Mouse (Mus musculus): ENCODE data around the gene Hddc3.

Hddc3 gene

DNA sequence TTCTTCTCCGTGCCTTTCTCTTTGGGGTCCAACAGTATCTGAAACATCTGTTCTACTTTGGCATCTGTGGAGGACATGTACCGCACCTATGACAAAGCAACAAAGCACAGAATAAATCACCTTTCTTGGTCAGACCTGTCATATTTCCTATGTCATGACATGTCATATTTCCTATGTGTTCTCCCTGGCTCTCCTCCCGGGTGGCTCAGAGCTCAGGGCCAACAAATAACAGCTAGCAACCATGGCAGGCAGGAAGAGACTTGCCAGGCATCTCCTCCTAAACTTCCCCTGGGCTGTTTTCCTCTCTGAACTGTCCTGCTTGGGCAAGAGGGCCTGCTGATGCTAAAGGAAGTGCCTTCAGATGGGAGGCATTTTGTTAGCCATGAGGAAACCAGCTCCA is 6.0 kb upstream of the Hddc3 start:
- no peak for DNase-seq

DNA sequence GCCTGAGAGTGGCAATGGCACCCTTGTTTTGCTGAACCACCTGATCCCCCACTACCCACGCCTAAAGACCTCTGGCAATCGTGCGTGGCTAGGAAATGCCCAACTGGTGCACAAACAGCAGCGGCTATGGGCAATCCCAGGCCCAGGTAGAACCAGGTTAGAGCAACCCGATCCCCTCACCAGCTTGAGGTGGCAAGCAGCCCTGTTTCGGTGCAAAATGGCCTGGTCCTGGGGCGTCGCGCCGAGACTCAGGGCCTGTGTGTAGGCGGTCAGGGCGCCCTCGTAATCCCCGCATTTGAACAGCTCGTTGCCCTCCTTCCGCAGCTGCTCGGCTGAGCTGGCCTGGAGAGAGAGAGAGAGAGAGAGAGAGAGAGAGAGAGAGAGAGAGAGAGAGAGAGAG is 3.5 kb upstream of the Hddc3 start:
- DNase-seq, result peak; percentile 46 to 47

DNA sequence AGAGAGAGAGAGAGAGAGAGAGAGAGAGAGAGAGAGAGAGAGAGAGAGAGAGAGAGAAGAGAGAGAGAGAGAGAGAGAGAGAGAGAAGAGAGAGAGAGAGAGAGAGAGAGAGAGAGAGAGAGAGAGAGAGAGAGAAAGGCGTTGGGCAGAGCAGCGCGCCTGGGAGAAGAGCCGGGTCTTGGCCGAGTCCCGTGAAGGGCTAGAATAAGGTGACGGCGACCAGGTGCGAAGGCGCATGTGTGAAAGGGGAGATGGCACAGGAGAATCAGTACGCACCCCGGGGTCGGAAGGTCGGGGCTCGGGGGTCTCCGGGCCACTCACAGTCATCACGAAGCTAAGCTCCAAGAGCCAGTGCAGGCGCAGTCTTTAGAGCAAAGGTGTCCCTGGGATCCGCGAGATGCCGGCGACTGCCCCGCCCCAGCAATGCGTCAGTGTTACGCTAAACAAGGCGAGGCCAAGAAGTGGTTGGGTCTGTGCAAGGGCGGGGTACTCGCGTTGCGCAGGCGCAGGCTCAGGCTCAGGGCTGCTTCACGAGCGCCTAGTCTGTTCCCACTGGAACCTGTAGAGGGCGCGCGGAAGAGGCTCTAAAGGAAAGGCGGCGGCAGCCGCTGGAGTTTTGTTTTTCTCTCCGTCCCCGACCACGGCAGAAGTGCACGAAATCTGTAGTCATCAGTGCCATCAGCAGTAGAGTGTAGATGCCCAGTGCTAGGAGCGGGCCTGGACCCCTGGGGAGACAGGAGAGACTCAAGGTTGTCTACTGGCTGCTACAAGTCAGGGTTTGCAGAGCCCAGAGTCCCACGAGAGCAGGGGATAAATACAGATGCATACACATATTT is 2.9 kb upstream of the Hddc3 start:
- DNase-seq, result peak; percentile 98 to 99

DNA sequence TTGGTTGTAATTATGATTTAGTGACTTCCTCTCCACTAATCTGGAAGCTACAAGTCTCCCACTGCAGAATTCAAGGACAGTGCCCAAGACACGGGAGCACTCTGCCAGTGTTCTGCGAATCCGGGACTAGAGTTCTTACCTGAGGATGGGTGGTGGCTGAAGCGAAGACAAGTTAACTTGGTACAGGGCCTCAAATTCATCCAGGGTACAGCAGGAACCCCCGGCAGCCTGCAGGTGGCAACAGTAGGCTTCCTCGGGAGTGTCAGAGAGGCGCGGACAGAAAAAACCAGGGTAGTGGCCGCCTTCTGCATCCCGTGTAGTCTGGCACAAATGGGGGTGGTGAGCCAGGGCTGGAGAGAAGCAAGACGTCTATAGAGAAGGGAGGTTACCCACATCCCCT is 2.1 kb upstream of the Hddc3 start, which contains the start of gene Unc45a:
Gene Unc45a (minus strand): TSS at position 213 of the 400 bp plus-strand sequence.
- peak; percentile 84 to 87 for DNase-seq

DNA sequence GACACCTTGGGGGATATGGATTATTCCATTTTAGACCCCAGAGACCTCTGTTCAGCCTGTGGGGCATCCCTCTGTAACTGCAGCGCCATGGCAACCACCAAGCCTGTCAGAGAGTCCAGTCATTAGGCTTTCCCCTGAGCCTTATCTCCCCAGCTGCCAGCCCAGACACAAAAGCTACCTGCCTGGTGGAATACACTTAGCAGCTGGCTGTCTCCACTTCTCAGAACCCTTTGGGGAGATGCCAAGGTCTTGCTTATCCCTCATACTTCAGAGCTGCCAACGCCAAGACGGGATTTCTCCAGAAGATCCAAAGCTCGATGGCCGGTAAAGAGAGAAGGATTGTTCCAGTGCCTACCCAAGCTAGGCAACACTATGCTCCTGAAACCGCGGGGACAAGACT is 1.1 kb upstream of the Hddc3 start:
- no peak for DNase-seq

DNA sequence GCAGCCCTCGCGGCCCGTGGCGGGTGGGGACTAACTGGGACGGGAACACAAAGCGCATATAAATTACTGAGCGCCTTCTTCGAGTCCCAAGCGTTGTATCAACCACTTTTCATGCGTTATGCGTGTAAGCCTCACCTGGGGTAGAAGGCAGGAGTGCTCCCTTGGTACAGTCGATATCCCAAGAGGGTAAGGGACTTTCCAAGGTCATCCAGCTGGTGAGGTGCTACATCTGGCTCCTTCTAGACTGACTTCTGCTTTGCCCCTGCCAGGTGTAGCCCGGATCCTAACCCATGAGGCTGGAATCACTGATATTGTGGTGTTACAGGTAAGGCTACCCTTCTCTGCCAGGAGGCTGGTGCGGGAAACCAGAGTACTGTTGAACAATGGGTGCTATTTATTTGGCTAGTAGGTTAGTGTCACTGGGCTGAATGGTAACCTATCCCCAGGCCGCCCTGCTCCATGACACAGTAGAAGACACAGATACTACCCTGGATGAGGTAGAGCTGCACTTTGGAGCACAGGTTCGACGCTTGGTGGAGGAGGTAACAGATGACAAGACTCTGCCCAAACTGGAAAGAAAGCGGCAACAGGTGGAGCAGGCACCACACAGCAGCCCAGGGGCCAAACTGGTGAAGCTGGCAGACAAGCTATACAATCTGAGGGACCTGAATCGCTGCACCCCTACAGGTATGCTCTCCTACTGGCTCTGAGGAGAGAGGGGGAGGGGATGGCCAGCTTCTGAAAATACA is 540 bp downstream of the Hddc3 start:
- DNase-seq, result no peak

DNA sequence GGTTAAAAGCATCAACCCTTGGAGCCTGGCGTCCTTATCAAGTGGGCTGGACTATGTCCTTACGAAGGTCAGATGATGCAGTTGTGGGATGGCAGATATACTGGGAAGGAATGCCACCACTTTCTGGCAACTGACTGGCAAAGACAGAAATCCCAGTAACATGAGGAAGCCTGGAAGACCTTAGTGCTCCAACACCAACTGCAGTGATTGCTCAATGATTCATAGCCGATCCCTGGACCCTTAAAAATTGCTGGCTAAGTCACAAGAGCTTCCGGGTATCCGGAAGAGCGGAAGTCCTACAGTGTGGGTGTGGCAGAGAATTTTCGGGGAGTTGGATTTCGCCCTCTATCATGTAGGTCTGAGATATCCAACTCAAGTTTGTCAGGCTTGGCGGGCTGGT is 3.3 kb downstream of the Hddc3 start:
- DNase-seq, result no peak

DNA sequence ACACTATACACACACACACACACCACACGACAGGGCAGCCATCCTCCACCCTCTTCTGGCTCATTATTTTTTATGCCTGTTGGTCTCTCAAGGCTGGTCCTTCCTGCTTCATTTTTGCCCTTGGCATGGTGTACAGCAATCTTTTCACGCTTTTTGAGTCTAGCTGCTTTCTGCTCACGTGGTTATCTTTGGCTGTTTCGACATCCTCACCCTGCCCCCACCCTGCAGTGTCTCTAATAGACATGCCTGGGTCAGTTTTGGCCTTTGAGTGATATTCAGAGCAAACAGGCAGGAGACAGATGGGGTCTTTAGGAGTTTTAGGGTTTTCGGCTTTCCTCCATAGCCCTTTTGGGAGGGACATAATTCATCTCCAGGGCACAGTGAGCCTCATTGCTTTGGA is 3.9 kb downstream of the Hddc3 start:
- no peak for DNase-seq

DNA sequence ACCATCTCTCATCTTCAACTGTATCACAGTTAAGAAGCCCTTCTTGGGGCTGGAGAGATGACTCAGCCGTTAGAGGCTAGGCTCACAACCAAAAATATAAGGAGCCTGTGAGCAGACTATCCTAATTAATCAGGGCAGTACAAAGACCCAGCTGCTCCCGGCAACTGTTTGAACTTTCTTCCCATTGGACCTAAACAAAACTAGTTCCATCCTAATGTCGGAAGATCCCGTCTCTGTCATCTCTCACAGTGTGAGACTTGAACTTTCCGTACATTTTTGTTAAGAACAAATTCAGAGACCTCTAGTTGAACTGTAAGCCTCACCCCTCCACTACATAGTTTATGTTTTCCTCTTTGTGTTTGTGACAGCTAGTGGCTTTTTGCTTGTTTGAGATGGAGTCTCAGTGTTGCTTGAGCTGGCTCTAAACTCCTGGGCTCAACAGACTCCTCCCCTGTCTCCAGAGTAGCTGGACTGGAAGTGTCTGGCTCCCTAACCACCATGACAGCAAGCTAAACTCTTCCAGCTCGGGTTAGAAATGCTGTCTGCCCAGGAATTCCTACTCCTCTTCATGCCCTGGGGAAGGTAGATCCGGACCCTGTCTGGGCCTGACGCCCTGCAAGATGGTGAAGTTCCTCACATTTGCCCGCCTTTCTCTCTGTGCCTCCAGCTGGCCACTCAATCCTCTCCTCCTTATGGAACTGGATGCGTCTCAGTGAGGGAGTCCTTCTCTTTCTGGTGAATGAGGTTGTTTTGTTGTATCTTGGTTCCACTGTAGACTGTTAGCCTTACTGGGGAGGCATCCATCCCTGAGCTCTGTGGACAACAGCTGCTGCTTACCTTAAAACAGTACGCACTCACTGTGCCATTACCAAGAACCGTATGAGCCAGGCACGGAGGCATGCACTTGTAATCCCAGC is 5.0 kb downstream of the Hddc3 start:
- no peak for DNase-seq

DNA sequence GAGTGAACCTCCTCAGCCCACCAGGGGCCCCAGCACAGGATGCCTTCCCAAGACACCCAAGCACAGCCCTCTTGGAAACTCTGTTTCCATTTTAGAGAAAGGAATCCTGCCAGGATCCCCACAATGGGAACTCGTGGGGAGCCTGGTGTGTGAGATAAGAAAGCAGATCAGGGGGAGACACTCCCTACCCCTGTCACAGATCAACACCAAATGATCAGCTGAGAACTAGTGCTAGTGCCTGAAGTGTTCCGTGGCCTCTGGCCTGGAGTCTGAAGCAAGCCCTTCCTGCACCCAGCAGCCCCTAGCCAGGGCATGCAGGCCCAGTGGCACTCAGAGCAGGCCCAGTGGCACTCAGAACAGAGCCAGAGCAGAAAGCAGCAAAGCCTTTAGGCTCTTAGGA is 7.9 kb downstream of the Hddc3 start:
- DNase-seq, result no peak

DNA sequence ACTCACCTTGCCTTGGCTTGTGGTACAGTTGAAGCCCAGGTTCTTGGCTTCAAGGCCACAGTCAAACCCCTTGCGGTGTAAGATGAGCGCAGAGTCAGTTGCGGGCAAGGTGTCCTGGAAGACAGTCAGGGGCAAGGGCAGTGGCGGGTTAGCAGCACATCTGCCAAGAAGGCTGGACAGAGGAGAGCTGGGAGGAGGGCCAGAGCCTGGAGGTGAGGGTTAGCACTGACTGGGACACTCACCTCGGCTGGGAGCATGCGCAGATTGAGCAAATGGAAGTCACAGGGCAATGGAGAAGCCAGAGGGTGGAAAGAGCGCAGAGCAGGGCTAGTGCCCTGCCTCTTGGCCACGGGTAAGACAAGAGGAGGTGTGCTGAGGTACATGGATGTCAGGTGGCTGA is 10.0 kb downstream of the Hddc3 start:
- peak in 1 of 2 experiments; percentile 19 for DNase-seq

DNA sequence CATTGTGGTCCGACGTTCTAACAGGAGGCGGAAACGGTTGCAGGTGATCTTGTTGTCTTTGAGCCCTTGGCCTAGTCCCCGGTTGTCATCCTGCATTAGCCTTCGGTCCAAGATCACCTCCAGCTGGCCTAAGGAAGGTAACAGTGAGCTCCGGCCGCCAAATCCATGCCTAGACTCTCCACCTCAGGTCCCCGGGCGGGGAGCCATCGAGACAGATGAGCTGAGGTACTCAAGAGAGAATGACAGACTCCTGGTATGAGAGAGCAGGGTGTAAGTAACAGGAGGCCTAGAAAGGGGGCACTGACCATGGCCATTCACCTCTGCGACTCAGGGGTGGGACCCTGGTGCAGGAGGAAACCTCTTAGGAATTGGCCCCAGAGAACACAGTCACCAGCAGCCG is 13.4 kb downstream of the Hddc3 start:
- DNase-seq, result no peak

DNA sequence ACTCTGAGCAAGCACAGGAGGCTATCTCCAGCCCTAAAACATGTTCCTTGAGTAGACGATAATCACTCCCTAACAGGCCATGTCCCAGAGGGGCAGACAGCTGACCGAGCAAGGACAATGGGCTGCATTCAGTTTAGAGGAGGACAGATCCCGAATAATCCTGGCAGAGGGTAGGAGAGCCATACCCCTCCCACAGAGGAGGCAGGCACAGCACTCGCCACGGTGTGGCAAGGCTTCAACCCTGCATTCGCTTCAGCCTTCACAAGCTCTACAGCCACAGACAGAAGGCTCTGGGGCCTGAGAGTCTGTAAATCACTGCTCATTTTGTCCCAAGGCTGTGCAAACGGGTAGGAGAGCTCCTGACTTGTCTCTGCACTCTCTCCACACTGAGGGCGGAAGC is 14.3 kb downstream of the Hddc3 start:
- no peak for DNase-seq

DNA sequence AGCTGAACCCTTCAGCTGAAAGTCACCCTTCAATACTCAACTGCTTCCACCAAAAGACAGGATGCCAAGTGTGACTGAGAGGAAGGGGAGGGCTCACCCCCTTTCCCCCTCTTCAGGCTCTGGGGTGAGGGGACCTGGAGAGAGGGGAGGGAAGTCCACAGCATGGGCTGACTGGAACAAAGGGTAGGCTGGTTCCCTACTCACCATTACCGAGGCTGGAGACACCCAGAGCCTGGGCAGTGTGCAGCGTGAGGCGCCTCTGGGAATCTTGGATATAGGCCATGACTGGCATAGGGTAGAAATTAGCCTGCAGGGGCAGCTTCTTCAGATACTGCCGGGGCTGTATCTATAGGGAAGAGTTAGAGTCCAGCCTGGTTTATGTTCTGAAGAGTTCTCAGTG is 15.1 kb downstream of the Hddc3 start:
- no peak for DNase-seq

DNA sequence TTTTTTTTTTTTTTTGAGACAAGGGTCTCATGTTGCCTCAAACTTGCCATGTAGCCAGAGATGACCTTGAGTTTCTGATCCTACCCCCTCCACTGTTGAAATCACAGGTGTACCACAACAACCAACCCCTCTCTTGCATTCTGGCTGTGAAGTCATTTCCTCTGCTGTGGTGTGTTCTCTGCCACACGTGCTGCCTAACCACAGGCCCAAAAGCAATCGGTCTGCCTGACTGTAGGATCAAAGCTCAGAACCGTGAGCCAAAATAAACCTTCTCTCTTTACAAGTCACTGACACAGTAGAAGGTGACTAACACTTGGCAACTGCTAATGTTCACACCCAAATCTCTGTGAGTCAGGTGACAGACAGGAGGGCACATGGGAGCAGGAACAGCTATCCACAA is 17.5 kb downstream of the Hddc3 start:
- no peak for DNase-seq

DNA sequence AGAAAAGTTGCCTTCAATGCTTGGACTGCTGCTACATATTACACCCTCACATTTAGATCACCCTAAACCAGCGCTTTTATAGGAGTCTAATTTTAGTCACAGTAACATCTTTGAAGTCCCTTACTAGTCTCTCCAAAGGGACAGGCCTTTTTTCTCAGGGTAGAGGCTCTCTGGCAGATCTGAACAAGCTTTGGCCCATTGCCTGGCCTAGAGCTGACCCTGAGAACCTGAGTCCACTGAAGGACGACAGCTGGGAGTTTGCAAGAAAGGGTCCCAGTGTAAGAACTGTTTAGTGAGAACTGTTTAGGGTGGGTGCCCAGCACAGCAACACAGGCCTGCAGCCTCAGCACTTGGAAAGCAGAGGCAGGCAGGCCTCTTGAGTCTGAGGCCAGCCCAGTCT is 22.9 kb downstream of the Hddc3 start:
- DNase-seq, result peak in 1 of 2 experiments; percentile 67

DNA sequence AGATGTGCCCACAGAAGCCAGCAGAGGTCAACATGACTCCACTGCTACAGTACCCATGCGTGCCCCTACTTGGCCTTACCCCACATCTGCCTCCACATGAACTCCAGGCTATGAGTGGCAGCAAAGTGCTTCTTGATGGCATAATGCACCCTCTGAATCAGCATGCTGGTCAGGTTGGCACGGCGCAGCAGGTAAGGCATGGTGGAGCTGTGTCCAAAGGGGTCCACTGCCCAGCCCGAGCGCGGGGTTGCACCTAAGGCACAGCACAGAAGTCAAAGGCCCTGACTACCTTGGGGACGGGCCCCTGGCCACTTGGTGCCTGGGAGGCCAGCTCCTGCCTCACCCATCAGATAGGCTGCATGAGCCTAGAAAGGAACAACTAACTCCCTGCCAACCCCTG is 24.3 kb downstream of the Hddc3 start:
- DNase-seq, result no peak

DNA sequence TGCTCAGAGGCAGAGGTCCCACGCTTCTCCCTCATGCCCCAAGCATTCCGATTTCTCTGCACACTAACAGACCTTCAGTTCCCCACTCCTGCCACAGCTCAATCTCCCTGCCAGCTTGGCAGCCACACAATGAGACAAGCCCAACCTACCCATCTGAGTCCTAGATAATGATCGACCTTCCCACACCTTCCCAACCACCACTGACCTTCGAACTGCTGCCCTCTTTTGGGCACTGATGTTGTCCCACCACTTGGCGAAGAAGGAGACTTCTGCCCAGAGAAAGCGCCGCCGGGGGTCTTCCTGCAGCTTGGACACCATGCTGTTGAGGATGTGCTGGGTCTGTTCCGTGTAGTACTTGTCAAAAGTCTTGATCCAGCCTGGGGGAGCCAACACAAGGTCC is 25.1 kb downstream of the Hddc3 start:
- no peak for DNase-seq

DNA sequence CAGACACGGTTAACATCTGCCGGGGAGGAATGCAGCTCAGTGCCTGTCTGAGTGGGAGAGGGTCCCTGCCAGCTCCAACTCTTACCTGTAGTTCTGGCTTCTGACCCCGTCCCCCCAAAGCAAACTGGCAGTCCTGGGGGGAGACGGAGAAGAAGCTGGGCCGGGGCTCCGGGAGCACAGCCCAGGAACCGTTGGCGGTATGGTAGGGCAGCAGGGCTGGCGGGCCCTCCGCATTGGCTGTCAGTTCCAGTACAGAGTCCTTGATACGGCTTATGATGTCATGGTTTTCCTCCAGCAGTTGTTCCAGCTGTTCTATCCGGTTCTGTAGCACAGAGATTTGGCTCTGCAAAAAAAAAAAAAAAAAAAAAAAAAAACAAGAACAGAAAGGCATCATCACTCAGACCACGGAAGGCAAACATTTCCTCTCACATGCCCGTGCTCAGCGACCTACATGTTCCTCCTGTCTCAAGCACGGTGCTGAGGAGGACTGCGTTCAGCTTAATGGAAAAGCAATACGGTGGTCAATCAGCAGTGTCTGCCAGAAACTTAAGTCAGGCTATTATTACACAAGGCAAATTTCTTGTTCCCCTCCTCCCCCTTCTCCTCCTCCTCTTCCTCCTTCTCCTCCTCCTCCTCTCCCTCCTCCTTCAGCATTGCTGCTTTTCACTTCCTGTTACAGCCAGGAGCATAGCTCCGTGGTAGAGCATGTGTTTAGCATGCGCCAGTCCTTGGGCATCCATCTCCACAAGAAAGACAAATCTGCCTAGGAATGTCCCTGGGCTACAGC is 25.9 kb downstream of the Hddc3 start:
- no peak for DNase-seq

DNA sequence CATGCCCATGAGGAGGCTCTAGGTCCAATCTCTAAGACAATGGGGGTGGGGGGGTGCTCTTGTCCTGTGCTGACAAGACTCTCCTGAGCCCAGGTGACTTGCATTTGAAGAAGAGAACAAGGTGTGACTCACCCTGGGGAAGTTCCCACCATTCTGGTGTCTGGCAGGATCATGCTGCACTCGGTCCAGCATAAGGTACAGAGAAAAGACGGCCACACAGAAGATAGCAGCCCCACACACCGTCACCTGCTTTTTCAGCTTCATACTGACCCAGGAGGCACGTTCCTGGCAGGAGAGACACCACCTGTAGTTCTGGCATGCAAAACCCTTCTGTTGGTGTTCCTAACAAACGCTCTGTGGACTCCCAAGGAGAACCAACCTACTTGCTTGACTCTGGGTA is 26.6 kb downstream of the Hddc3 start:
- no peak for DNase-seq

DNA sequence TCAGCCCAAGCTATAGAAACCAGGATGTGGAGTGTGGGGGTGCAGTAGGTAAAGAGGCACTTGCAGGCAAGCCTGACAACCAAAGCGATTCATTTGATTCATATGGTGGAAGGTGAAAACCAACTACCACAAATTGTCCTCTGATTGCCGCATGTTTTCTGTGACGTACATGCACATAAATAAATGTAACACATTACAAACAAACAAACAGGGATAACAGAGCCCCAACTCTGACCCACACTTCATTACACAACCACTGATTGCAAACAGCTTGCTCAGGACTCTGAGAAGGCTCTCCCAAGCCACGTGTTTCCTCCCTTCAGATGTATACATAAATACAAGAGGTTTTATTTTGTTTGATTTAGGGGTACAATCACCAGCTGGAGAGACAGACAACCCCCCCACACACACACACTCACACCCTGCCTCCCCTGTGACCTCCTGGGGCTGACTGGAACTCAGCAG is 27.1 kb downstream of the Hddc3 start:
- DNase-seq, result no peak

DNA sequence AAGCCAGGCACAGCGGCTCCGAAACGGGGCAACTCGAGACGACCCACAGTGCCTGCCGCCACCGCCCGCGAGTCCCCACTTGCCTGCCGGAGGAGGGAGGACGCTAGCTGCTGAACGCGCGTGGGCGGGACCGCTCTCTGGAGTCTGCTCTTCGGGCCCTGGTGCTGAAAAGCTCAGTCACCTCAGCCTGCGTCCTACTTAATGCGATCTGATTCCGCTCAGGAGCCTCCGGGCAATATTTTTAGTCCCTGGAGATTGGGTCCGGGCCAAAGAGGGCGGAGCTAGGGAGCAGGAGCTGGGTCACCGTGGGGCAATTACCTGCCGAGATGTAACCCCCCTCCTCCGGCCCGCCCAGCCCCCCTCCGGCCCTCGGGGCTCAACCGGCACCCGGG is 27.7 kb downstream of the Hddc3 start:
- peak; percentile 82 to 85 for DNase-seq

All from lung, postnatal 4 days (tissue).